Mouse (Mus musculus): ENCODE data around the gene Vinac1.

GRCm38 (mm10) chr2:129006194-129006749 lies 41.7 kb downstream of the Vinac1 start:
- no peak for TF ChIP-seq CTCF (IDR thresholded peaks at IDR 0.05; ENCODE audit: borderline replicate concordance, insufficient read depth, low read length)
- no peak for TF ChIP-seq POLR2A (IDR thresholded peaks at IDR 0.05; ENCODE audit: low read depth, low read length)
